Mouse (Mus musculus) embryo, embryonic 9.5 days (tissue): ENCODE measurements around the gene Tgfbr3.

Source experiments
- DNase-seq: peaks from one replicate; pipeline ENCODE4 v3.0.0-alpha.2; 2017; ENCODE audit errors: extremely low spot score

Tgfbr3 gene

GRCm38 (mm10) chr5:107080986-107081624, 208.3 kb downstream of the Tgfbr3 start:
- no peak for DNase-seq

GRCm38 (mm10) chr5:107079920-107080319, 209.5 kb downstream of the Tgfbr3 start:
- no peak for DNase-seq

- no peak for DNase-seq
Observed at GRCm38 (mm10) chr5:107079146-107079638, 210.2 kb downstream of the Tgfbr3 start.

- DNase-seq = no peak
Observed at GRCm38 (mm10) chr5:107078361-107078760, 211.1 kb downstream of the Tgfbr3 start.

- no peak for DNase-seq
Observed at GRCm38 (mm10) chr5:107077900-107078299, 211.5 kb downstream of the Tgfbr3 start.

GRCm38 (mm10) chr5:107074980-107075583, 214.3 kb downstream of the Tgfbr3 start:
- no peak for DNase-seq

GRCm38 (mm10) chr5:107074350-107074749, 215.1 kb downstream of the Tgfbr3 start:
- DNase-seq = no peak

GRCm38 (mm10) chr5:107073536-107073935, 215.9 kb downstream of the Tgfbr3 start:
- DNase-seq = no peak

GRCm38 (mm10) chr5:107068146-107068545, 221.3 kb downstream of the Tgfbr3 start:
- DNase-seq = no peak

- no peak for DNase-seq
Observed at GRCm38 (mm10) chr5:107067531-107067930, 221.9 kb downstream of the Tgfbr3 start.

- no peak for DNase-seq
Observed at GRCm38 (mm10) chr5:107064922-107065321, 224.5 kb downstream of the Tgfbr3 start.

- no peak for DNase-seq
Observed at GRCm38 (mm10) chr5:107062229-107062852, 227.1 kb downstream of the Tgfbr3 start.

- DNase-seq = no peak
Observed at GRCm38 (mm10) chr5:107059514-107059913, 229.9 kb downstream of the Tgfbr3 start.

GRCm38 (mm10) chr5:107058642-107059041, 230.8 kb downstream of the Tgfbr3 start:
- DNase-seq = no peak
